Mouse (Mus musculus): ENCODE data around the gene Llph.

- TF ChIP-seq POLR2A (IDR thresholded peaks at IDR 0.05; ENCODE audit: low read depth, low read length) = no peak
- no peak for TF ChIP-seq CTCF (IDR thresholded peaks at IDR 0.05; ENCODE audit: borderline replicate concordance, insufficient read depth, low read length)
Observed at GRCm38 (mm10) chr10:120183342-120183741, 43.5 kb upstream of the Llph start.
